Mouse (Mus musculus) heart, postnatal 36 days (tissue): Measurements from ENCODE around the gene 2610001J05Rik. TPM values are rescaled to one million over a fixed set of nuclear protein-coding genes. Genes with fewer than 3 reads are reported as not detected.
A peak's percentile ranks its signal among the peaks of the same experiment; 100 is the strongest.
"Not testable (repeated sequence)": the region's sequence is repeated elsewhere in the genome, so short reads cannot be mapped to it uniquely, and the experiment has no call there.

Experiments
- DNase-seq, 2 experiments: peaks; one replicate each; pipeline ENCODE4 v3.0.0; 2021 to 2022
- intact Hi-C: fragments of 180-260 bp; cut with DNase I; formaldehyde crosslinking; loops from one replicate; pipeline ENCODE4 v1.15.1; 2025
- total RNA-seq, 2 experiments: library from RNA; stranded (reverse); gene quantifications; 2 replicates each; pipeline ENCODE4 v1.2.3; 2021

Gene 2610001J05Rik
- total RNA-seq: 10 to 100 TPM; 42.4 TPM

GRCm38 (mm10) chr6:13870919-13871624, at the start of gene 2610001J05Rik:
Gene 2610001J05Rik (minus strand): TSS chr6:13871518.
- peak; percentile 86 to 89 for DNase-seq
- intact Hi-C loops: loop anchor here (1.0 to 2.0 kb wide), 3 partner anchors 32 to 264 kb away; partner anchors contain the start of genes Bmt2 and Gpr85

- intact Hi-C loops: no loop called here
- DNase-seq: no peak
Observed at GRCm38 (mm10) chr6:13909762-13910537, 38.6 kb upstream of the 2610001J05Rik start.

GRCm38 (mm10) chr6:13902941-13903627, 31.8 kb upstream of the 2610001J05Rik start:
- intact Hi-C loops: no loop called here
- no peak for DNase-seq

GRCm38 (mm10) chr6:13884877-13885592, 13.7 kb upstream of the 2610001J05Rik start:
- no peak for DNase-seq
- intact Hi-C loops: no loop called here

- intact Hi-C loops: no loop called here
- no peak for DNase-seq
Observed at GRCm38 (mm10) chr6:13882919-13883318, 11.6 kb upstream of the 2610001J05Rik start.

GRCm38 (mm10) chr6:13873959-13874358, 2.6 kb upstream of the 2610001J05Rik start:
- intact Hi-C loops: no loop called here
- DNase-seq: no peak

GRCm38 (mm10) chr6:13872076-13872475, 758 bp upstream of the 2610001J05Rik start:
- no peak for DNase-seq
- intact Hi-C loops: no loop called here

- DNase-seq: no peak
- intact Hi-C loops: loop anchor here (1.0 to 2.0 kb wide), 3 partner anchors 33 to 264 kb away; partner anchors contain the start of genes Bmt2 and Gpr85
Observed at GRCm38 (mm10) chr6:13871625-13871958, 274 bp upstream of the 2610001J05Rik start.

GRCm38 (mm10) chr6:13870289-13870741, 1.0 kb downstream of the 2610001J05Rik start:
- intact Hi-C loops: loop anchor here (2.0 kb wide), 2 partner anchors 32 to 194 kb away; partner anchors contain the start of genes Bmt2 and Gpr85
- peak in 1 of 2 experiments; percentile 5 for DNase-seq

GRCm38 (mm10) chr6:13860596-13860995, 10.7 kb downstream of the 2610001J05Rik start:
- intact Hi-C loops: no loop called here
- no peak for DNase-seq

GRCm38 (mm10) chr6:13859877-13860585, 11.3 kb downstream of the 2610001J05Rik start:
- DNase-seq: no peak
- intact Hi-C loops: no loop called here

GRCm38 (mm10) chr6:13854230-13854629, 17.1 kb downstream of the 2610001J05Rik start:
- DNase-seq: no peak
- intact Hi-C loops: no loop called here

GRCm38 (mm10) chr6:13853244-13853643, 18.1 kb downstream of the 2610001J05Rik start:
- no peak for DNase-seq
- intact Hi-C loops: no loop called here

- DNase-seq, intact Hi-C loops: not testable (repeated sequence)
Observed at GRCm38 (mm10) chr6:13846031-13846430, 25.3 kb downstream of the 2610001J05Rik start.

GRCm38 (mm10) chr6:13839345-13840054, 31.8 kb downstream of the 2610001J05Rik start, which contains the start of gene Gpr85:
Gene Gpr85 (minus strand): TSS chr6:13839942.
- intact Hi-C loops: loop anchor here (2.0 kb wide), 1 partner anchor 31 kb away; the partner anchor contains the start of gene 2610001J05Rik
- DNase-seq: peak in 1 of 2 experiments; percentile 17

- intact Hi-C loops: loop anchor here (2.0 kb wide), 1 partner anchor 32 kb away; the partner anchor contains the start of gene 2610001J05Rik
- DNase-seq: peak; percentile 63 to 73
Observed at GRCm38 (mm10) chr6:13838677-13839344, 32.5 kb downstream of the 2610001J05Rik start.

GRCm38 (mm10) chr6:13837916-13838676, 33.2 kb downstream of the 2610001J05Rik start:
- no peak for DNase-seq
- intact Hi-C loops: loop anchor here (2.0 kb wide), 1 partner anchor 33 kb away; the partner anchor contains the start of gene 2610001J05Rik
